Mouse (Mus musculus) common myeloid progenitor, adult 5-6 weeks (primary cell): ENCODE data around the gene Mtmr6. TPM values are rescaled to one million over a fixed set of nuclear protein-coding genes. Genes with fewer than 3 reads are reported as not detected.
"Not testable (repeated sequence)": the region's sequence is repeated elsewhere in the genome, so short reads cannot be mapped to it uniquely, and the experiment has no call there.

Experiments
- ATAC-seq: replicated peaks from 2 replicates; pipeline ENCODE4 v1.8.0; 2016; ENCODE audit warnings: low read depth, mild to moderate bottlenecking, moderate TSS enrichment, inconsistent platforms; ENCODE audit not compliant: poor library complexity, severe bottlenecking
- total RNA-seq: library from RNA; stranded (forward); fragments of 200-1000, 187-1606 nt; gene quantifications from 2 replicates; pipeline ENCODE4 v1.2.3, GENCODE M21; 2017

Gene Mtmr6
- total RNA-seq, 1 experiment from 2014 or later, result 48.8 TPM

DNA sequence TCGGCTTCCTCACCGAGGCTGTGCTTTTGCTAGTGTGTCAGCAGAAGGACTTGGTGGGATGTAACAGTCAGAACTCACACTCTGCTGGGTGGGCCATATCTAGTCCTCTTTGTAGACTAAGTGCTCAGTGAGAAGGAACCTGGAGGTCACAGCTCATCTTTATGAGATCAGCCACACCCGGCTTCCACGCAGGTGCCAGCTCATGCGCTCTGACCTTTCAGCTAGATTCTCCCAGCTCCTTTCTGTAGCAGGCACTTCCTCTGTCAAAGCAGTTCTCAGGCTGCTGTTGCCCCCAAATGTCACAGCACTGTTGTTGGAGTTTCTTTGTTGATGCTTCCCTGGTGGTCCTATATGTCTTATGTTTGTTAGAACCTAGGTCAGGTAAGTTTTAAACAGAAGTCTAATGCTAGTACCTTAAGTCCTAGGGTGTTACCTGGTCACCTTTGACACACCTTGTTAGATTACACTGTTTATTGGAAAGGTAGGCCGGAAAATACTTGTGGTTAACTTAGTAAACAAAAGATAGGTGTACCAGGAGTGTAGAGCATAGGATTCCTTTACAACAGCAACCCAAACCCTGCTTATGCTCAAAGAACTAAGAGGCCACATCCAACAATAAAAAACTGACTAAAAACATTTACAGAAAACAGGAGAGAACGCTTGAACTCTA, 21.3 kb downstream of the Mtmr6 start:
- ATAC-seq, result no peak

DNA sequence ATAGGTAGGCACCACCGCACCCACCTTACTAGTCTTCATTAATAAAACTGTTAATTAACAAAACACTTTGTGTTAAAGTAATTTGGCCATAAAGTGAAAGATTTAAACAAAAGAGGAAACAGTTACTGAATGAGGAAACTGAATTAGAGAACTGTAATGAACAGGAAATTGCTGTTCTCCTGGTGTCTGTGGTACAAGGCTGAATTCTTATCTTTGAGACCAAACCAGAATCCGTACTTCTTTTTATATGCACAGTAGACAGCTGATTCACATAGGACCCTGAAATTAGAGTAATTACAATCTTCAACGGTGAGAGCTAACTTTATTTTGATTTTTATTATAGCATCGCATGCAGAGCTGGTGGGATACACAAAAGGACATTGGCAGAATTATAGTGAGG, 25.3 kb downstream of the Mtmr6 start:
- peak; percentile 91 for ATAC-seq

DNA sequence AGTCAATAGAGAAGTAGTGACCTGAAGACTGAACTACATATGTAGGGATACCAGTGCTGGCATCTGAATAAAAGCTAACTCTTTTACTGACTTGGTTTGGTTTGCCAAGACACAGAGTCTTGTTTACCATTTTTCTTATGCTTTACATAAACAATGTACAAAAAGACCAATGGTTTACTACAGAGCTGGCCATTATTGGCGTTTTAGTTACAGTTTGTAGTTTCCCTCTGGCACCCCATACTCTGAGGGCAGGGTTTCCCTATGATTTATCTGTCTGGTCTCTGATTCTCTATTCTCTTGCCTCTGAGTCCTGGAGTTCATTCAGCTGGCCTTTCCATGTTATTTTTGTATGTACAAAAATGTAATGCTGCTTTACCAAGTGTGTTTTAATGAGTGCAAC, 30.5 kb downstream of the Mtmr6 start:
- ATAC-seq, result no peak

DNA sequence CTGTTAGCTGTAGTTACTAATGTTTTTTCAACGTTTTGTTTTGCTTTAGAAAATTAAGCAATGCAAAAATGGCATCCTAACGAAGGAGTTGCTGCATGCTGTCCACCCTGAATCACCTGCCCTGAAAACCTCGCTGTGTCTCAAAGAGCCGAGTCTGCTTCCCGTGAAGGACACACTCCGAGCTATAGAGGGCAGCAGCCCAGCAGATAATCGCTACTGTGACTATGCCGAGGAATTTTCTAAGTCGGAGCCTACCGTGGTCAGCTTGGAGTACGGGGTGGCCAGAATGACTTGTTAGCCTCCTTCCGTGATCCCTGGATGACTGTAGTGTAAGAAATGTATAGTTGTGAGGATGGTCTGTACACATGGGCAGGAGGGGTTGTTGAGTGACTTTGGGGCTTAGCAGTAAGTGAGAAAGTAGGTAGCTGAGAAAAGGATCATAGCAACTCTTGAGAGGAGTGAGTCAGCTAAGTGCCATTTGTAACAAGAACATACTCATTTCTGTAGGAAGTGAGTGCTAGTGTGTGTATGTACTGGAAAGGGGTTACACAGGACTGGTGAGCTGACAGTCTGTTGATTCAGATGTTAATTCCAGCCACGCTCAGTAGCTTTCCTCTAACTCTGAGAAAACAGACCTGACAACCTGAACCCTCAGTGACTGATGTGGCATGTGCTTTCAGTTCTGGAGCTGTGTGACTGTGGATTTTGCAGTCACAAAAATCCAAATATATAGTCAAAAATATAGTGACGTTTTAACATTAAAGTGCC, 35.4 kb downstream of the Mtmr6 start:
- no peak for ATAC-seq

DNA sequence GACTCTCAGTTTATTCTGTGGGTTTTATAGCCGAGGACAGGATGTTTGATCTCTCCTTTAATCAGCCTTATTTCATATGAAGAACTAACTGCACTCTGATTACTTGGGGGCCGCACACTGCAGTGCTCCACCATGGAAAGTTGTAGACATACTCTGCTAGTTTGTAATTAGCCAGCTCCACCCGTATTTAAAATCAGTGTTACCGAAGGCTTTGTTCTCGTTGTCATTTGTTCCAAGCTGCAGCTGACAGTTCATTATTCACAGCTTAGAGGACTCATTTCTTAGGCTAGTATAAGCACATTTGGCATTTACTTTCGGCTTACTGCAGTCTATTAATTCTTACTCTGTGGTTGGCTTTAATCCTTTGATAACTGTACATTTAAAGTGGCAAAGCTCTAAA, 36.0 kb downstream of the Mtmr6 start:
- ATAC-seq, result no peak

DNA sequence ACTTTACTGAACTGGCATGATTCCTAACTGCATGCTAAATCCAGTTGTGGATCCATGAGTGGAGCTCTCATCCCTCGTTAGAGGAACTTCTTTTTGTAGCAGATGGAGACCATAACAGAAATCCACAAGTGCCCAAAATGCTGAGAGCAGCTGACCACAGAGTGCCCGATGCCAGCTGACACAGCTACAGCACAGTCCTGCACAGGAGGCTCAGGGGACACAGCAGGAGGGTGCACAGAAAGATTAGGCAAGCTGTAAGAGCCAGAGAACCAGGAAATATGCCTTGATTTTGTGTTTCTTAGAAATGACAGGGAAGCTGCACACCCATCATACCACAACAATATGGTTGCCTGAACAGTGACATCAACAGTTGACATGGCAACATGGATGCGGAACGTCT, 37.4 kb downstream of the Mtmr6 start:
- ATAC-seq, result 0 out of 2 replicates have a peak, but pooled peaks have one; percentile 18

DNA sequence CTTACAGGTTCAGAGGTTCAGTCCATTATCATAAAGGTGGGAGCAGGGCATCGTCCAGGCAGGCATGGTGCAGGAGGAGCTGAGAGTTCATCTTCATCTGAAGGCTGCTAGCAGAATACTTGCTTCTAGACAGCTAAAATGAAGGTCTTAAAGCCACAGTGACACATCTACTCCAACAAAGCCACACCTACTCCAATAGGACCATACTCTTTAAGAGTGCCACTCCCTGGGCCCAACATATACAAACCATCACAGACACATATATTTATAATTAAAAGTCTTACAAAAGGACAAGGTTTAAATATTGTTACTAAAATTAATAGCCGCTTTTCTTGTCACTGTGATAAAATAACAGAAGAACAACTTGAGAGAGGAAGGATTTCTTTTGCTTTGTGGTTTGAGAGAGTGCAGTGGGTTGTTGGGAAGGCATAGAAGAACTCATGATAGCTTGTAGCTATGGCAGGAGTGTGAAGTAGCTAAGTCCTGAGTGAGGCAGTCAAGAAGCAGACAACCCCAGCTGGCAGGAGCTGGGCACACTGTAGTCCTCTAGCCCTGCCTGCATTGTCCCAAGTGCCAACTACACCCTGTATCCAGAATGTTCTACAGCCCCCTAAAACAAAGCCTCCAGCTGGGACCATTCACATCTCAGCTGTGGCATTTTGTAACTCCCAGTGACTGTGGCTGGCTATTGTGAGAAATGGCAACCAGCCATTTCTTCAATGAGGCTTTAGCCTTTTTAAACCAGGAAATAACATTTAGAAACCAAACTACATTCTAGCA, 39.6 kb downstream of the Mtmr6 start:
- no peak for ATAC-seq

DNA sequence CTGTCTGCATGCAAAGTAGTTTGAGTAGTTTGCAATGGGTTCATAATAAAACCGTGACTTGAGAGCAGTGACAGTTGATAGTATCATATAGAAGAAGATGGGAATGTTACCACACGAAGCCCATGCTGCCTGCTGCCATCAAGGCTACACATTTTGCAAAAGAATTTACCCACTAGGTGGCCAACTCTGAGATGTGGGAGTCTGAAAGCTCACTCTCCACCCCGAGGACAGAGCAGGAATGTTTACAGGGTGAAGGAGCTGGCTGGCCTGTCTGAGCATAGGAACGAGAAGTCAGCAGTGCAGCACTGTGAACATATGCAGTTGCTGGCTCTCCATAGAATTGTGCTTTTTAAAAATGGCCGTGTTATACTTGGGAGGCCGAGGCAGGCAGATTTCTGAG, 43.1 kb downstream of the Mtmr6 start:
- 0 out of 2 replicates have a peak, but pooled peaks have one; percentile 47 for ATAC-seq

DNA sequence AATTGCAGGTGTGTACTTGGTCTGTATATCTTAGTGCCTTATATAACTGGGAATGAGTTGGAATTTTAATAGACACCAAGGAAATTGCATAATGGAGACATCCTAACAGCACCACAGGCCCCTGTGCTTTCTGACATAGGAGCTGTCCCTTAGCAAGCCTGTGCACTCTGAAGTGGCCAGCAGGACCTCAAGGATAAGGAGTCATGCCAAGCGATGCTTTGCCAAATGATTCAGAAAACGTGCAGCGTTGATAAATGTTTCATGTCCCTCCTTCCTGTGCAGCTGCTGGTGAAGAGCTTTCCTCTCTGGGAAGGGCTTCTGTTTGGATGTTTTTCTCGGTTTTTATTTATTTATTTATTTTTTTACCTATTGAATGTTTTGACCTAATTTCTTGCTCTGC, 45.7 kb downstream of the Mtmr6 start:
- no peak for ATAC-seq

DNA sequence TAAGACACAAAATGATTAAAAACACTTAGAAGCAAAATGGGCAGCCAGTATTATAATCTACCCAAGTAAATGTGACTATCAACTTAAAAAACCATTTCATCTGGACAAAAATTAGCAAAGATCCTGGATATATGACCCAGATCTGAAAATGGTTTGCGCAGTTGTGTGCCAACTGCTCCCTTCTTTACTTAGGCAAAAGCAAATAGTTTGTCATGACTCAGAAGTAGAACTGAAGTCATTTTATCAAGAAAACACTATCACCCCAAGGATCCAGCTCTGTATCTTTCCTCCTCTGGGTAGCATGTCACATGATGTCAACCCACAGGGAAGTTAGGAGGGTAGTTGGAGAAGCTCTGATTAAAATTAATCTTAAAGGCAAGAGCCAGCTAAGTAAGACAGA, 54.2 kb downstream of the Mtmr6 start:
- no peak for ATAC-seq

DNA sequence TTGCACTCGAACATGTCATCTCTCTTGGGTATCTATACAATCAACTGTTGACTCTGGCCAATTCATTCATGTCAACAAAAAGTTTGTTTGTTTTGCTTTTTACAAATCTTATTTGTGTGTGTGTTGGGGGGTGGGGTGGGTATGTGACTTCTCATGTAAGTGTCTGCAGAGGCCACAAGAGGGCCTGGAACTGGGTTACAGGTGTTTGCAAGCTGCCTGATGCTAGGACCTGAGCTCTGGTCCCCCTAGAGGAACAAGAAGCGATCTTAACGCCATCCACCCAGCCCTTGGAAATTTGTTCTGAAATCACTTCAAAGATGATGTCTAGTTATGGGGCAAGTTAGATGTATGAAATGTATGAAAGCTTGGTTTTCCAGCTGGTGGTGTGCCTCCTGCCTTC, 55.8 kb downstream of the Mtmr6 start:
- no peak for ATAC-seq

DNA sequence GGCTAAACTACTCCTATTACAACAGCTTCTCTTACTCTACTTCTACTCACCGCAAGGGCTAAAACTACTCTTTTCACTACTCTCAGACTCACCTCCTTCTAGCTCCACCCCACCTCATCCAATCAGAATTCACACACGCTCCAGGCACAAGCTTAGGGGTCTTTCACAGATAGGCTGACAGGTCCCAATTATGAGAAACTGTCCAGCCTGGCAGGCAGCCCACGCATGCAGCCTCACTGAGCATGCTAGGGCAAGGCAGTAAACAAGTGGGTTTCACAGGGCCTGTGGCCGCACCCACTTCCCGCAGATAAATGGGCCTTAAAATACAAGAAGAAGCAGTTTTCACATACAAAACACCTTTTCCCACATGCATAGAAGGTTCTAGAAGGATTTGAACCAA, 75.0 kb downstream of the Mtmr6 start:
- ATAC-seq, result not testable (repeated sequence)

DNA sequence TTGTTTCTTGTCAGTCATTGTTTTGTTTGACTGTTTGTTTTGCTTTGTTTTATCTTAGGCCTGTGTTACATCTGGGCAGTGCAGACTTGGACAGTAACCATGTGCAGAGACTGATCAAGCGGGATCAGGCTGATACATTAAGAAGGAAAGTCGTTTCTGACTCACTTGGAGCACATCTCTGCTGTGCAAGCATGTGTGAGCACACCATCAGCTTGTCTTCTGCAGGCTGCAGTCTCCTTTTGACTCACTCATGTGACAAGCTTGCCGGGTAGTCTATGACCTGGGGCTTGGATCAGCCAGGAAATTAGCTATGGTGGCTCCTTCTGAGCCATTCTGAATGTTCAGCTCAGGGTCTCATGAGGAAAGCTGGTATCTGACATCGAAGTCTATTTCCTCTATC, 75.5 kb downstream of the Mtmr6 start:
- ATAC-seq, result no peak

DNA sequence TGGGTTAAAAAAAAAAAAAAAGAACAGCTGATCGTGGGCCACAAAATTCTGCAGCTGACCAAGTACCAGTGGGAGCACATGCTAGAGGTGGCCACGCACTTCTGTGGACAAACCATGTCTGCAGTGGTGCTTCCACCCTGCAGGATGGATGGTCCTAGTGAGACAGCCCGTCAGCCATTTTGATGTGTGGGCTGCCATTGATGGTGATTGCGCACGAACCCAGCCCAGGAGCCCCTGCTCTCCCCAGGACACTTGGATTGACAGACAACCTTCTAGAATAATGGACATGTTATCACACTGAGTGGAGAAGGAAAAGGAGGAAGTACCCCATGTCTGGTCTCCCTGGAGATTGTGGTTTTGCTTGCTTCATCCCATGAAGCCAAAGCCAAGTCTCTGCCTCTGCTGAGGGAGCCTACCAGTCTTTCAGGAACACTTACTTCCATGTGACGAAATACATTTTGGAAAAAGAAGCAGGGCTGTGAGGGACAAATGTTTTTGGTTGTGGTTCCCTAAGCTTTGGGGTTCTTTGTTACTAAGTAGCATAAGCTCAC, 80.4 kb downstream of the Mtmr6 start:
- ATAC-seq, result 0 out of 2 replicates have a peak, but pooled peaks have one; percentile 56

Other genes with a start within 250 kb of the Mtmr6 start
- gene Atp8a2, start 68.0 kb upstream of the Mtmr6 start, total RNA-seq, result 1.0 and 2.4 TPM in 2 replicates
- not detected in 2 replicates for gene Nupl1, start 13.8 kb upstream of the Mtmr6 start, total RNA-seq
- 91.7 and 118 TPM in 2 replicates for gene Gm49336, start 13.7 kb upstream of the Mtmr6 start, total RNA-seq
- under 0.01 and 0.05 TPM in 2 replicates for gene Amer2, start 108.0 kb downstream of the Mtmr6 start, total RNA-seq